Mouse (Mus musculus) G1E (cell line): ENCODE measurements around the gene Katnb1.

ENCODE experiments used
- CTCF ChIP-seq: IDR thresholded peaks from 2 replicates; pipeline ENCODE4 v1.5.1; 2012; ENCODE audit warnings: low read depth, low read length, inconsistent platforms, mixed read lengths
- GATA1 ChIP-seq: IDR thresholded peaks from 2 replicates; pipeline ENCODE4 v1.6.1; 2012; ENCODE audit warnings: borderline replicate concordance, low read length, inconsistent platforms, mixed read lengths
- GATA2 ChIP-seq: IDR thresholded peaks from 2 replicates; pipeline ENCODE4 v1.6.1; 2012; ENCODE audit warnings: low read depth, low read length, inconsistent platforms, borderline replicate concordance
- POLR2AphosphoS5 ChIP-seq: IDR thresholded peaks from 2 replicates; pipeline ENCODE4 v1.6.1; 2012; ENCODE audit warnings: low read depth, low read length, inconsistent platforms; ENCODE audit not compliant: insufficient replicate concordance
- TAL1 ChIP-seq: conservative IDR thresholded peaks from 2 replicates; pipeline ENCODE4 v1.6.1; 2012; ENCODE audit warnings: low read depth, low read length, inconsistent platforms, mixed read lengths

DNA sequence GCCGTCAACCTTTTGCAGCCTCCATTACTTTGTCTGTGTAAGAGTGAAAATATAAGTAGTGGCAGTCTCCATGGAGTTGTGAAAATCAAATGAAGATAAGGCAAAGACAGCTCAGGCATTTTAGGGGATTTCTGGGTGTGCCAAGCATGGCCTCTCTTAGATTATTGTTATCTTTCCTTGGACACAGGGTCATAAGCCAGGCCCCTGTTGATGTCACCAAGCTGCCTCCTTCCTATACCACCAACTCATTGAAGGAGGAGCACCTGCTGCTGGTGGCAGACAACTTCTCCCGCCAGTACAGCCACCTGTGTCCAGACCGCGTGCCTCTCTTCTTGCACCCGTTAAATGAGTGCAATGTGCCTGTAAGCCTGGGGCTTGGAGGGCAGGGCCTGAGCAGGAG lies 24.6 kb upstream of the Katnb1 start:
- TF ChIP-seq CTCF (no peak), GATA1 (no peak), TAL1 (no peak), POLR2AphosphoS5 (no peak), GATA2 (no peak)
